Mouse (Mus musculus) brain, adult 2 months (tissue): Measurements from ENCODE around the gene Tgfbr3l.

Experiments
- DNase-seq: peaks from one replicate; pipeline ENCODE4 v3.0.0; 2011; ENCODE audit warnings: low read depth, low spot score

The Tgfbr3l gene

DNA sequence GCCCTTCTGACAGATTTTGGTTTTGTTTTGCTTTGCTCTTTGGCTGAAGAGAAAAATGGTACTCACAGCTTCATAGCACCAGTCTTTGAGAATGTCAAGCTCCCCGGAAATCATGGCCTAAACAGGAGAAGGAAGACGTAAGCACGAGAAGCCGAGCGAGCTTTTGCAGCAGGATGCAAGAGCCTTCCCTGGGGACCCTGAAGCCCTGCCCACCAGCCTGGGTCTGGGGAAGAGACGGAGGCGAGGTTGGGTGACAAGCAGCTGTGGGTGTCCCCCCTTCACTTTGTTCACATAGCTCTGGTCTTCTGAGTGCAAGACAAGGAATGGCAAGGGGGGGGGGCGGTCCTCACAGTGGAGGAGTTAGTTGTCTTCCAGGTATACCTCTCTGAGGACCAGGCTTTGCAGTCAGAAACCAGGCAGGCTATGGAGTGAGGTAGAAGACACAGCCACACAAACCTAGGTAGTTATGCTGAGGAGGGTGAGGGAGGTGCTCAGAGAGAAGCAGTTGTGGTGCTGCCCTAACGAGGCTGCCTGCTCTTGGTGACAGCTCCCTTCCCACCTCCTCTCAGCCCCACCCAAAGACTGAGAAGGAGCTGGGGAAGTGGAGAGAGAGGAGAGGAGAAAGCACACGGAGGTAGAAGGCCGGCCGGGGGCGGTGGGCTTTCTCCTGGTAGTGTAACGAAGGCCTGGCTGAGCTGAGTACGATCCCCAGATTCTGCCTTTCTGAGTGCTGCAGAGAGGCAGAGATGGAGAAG, 17.3 kb downstream of the Tgfbr3l start:
- DNase-seq, result peak; percentile 70

DNA sequence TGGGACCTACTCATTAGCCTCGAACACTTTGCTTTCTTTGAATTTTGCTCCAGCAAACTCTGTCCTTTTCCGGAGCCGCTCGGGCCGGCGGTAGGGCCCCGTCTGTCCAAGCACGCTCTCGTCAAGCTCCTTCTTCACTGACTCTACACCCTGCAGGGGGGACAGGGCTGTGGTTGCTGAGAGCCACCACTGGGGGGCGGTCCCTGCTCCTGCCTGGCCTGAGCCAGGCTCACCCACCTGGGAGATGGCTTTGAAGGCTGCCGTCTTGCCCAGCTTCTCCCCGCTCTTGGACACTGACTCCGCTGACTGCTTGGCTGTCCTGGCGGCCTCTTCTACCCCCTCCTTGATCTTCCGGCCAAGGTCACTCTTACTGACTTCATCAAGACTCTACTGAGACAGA, 19.6 kb downstream of the Tgfbr3l start:
- DNase-seq, result no peak

DNA sequence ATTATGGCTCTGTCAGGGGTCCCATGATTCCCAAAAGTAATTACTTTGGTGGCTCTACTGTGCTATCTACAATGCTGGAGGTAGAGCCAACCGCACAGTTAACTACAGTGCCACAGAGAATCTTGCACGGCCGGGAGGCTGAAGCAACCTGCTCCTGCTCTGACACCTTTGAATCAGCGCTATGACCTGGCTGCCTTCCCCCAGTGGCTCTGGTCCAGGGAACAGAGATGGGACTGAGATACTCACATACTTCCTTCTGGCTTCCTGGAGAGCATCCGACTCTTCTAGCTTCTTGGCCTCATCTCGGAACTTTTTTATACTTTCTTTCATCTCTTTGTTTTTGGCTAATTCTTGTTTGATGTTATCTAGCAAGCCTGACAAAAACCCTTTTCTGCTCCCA, 21.6 kb downstream of the Tgfbr3l start:
- DNase-seq, result no peak

DNA sequence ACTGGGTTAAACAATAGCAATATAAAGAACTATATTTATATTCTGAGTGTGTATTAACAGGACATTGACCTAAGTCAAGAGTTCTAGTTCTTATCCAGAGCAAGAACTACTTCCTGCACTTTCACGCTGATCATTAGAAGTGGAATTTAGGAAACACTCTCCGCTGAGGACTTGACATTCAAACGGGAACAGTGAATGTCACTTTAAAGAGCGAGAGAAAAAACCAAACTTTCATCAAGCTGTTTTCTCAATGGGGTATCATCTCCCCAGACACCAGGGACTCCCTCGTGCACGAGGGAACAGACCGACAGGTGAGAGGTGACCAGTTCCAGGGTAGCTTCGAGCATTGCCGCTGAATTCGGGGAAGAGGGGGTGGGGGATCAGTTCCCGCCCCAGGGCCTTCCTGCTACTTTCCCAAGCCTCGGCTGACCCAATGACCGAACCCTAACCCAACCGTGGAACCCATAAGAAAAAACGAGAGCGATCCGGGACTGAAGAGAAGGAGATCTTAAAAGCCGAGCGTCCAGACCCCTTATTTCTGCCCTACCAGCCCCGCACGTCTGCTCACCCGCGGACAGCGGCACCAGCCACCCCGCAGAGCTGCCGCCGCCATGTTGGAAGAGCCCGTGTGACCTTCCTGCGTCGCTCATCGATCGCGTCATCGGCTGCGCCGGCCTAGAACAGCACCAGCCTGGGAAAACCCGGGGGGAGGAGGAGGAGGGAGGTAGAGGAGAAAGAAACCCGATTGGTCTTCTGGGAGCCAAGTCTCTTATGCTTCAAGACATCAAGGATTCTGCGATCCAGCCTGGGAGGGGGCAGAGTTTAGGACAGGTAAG, 27.5 kb downstream of the Tgfbr3l start, which contains the start of gene Timm44:
Gene Timm44 (minus strand): TSS at position 639 of the 836 bp plus-strand sequence.
- DNase-seq, result peak; percentile 99

DNA sequence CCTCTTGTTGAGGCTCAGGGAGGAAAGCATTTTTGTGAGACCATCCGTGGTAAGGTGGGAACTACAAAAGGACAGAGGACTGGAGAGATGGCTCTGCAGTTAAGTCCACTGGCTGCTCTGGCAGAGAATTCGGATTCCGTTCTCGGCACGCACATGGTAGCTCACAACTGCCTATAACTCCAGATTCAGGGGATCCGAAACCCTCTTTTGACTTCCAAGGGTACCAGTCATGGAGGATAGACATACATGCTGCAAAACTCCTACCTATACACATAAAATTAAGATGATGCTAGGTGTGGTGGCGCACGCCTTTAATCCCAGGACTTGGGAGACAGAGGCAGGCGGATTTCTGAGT, 28.1 kb downstream of the Tgfbr3l start:
- DNase-seq, result no peak

DNA sequence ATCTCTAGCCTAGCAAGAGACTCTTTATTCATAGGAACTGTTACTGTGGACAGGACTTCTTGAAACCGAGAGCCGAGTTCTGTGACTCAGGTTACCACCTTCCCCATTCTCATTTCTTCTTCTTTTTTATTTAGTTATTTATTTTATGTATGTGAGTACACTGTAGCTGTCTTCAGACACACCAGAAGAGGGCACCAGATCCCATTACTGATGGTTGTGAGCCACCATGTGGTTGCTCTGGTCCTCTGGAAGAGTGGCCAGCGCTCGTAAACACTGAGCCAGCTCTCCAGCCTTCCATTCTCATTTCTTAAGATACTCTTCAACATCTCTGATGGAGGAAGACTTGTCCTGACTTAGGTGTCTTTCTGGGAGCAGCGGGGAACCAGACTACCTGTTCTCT, 44.7 kb downstream of the Tgfbr3l start:
- no peak for DNase-seq

DNA sequence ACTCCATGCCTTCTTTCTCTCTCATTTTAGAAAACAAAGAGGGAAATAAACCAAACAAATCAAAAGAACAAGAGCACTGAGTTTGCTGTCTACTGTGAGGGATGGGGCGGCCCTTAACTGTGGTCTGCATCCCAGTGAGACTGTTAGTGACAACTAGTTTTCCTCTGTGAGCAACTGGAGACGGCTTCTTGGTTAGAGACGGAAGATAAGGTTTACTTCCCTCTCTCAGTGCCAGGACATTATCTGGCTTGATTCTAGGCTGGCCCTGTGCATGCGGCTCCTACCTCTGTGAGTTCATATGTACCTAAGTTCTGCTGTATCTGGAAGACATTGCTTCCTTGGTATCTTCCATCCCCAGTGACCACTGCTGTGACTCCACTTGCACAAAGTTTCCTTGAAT, 49.8 kb downstream of the Tgfbr3l start:
- DNase-seq, result no peak
